Mouse (Mus musculus) brain, embryonic 18.5 days (tissue): ENCODE measurements at regions not wholly inside any gene's neighbourhood (a gene's known extent, or its start where the extent isn't known, plus 50 kb on each side); places are given as distances from the start of the nearest gene placed in this dataset.

Source experiments
- DNase-seq: peaks from one replicate; pipeline ENCODE4 v3.0.0-alpha.2; 2012; ENCODE audit warnings: low read depth, low spot score

GRCm38 (mm10) chr4:95184180-95184579 is 132.2 kb upstream of the Jun start:
- no peak for DNase-seq

DNA sequence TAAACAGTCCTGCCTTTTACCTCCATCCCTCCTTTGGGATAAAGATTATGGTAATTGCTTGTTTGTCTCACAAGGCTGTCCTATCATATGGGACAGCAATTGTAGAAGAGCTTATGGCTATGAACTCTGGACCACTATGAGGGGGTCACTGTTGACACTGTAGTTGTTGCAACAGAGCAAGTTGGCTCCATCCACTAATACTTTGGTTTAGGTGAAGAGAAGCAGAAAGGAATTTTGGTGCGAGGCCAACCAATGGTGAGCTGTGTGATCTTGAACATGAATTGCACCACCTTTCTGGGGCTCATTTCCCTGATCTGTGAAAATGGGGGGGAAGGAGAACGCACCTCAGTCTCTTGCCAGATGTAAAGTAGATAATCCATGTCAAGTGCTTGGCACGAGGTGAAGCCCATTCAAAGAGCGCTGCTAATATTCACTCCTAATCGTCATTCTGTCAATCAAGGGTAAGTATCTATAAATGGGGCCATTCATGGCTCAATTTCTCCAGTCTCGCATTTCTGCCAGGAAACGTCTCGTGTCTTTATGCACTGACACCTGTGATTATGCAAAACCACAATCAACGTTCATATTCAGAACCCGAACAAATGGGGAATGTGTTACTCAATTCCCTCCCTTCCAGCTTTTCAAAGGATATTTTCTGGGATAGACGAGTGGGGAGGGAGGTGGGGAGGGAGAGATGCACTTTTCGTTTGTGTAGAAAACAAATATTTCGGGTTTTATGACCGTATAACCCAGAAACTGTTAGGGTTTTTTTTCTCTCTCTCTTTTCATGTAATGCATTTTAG is 133.3 kb upstream of the Jun start:
- peak; percentile 52 for DNase-seq

GRCm38 (mm10) chr4:95185916-95186200 is 133.8 kb upstream of the Jun start:
- no peak for DNase-seq

GRCm38 (mm10) chr4:95188107-95188506 is 136.1 kb upstream of the Jun start:
- no peak for DNase-seq

GRCm38 (mm10) chr4:95191654-95192406 is 139.8 kb upstream of the Jun start:
- no peak for DNase-seq

GRCm38 (mm10) chr4:95192562-95192961 is 140.5 kb upstream of the Jun start:
- DNase-seq, result no peak

DNA sequence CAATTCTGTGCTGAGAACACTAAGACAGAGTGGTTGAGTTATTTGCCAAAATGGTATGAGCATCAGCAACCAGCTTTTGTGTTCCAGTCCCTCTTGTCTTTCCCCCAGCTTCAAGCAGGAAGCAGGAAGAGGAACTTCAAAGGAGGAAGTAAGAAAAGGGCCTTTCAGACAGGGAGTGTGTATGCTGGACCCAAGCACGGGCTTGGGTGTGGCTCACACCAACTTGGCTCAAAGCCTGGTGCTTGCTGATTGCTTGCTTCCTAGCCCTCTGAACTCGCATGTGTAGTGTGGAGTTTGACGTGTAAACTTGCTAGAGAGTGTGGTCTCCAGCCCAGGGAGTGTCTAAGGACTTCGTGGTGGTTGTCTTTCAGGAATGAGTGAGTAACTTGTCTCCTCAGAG is 141.0 kb upstream of the Jun start:
- DNase-seq, result no peak

DNA sequence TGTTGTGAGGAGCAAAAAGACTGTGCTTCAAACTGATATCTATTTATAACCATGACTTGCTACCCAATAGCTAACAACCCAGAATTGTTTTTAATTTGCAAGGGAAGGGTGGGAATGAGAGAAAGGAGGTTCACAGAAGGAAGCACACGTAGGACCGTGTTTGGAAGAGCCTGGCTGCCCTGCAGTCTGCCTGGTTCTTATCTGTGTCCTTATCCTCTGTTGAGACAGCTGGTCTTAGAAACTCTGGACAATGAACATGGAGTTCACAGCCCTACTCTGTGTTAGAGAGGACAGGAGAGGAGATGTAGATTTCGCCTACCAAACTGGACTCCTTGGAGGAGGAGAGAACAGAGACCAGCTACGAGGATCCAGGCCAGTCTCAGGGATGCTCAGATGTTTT is 141.5 kb upstream of the Jun start:
- DNase-seq, result no peak

- DNase-seq, result no peak
Measured at GRCm38 (mm10) chr4:95194621-95195455, 142.8 kb upstream of the Jun start.

- DNase-seq, result no peak
Measured at GRCm38 (mm10) chr4:95196106-95196505, 144.1 kb upstream of the Jun start.

GRCm38 (mm10) chr4:95197077-95197711 is 145.2 kb upstream of the Jun start:
- DNase-seq, result no peak

GRCm38 (mm10) chr4:95199394-95199793 is 147.4 kb upstream of the Jun start:
- DNase-seq, result no peak

DNA sequence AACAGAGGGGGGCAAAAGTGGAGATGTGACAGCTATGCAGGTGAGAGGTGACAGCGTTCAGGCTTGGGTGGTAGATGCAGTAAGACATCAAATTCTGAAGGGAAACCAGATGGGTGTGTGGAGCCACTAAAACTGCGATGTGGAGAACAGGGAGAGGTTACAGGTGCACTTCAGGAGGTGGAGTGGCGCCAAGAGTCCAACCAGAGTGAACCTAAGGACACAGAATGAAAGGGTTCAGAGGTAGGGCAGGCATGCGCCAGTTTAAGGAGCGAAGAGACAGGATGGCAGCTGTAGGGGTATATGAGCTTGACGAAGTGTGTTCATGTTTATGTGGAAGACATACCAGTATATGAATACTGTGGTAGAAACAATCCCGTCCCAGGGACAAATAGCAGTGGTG is 148.1 kb upstream of the Jun start:
- no peak for DNase-seq

- DNase-seq, result no peak
Measured at GRCm38 (mm10) chr4:95202478-95202877, 150.5 kb upstream of the Jun start.

DNA sequence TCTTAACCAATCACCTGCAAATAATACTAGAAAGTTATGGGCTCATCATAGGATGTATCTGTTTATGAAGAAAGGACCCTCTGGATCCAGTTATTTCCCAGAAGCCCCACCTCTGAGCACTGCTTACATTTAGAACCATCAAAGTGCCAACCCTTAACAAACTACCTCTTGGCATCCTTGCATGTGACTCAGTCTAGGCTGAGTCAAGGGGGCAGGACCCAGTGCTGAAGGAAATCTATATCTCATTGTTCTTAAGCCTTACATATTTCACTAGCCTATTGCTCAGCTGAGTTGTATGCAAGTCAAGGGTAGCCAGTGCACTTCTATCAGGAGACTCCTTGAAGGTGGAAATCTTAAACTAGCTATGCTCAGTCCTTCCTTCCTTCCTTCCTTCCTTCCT is 151.6 kb upstream of the Jun start:
- DNase-seq, result no peak

GRCm38 (mm10) chr4:95205372-95205771 is 153.3 kb upstream of the Jun start:
- DNase-seq, result no peak

DNA sequence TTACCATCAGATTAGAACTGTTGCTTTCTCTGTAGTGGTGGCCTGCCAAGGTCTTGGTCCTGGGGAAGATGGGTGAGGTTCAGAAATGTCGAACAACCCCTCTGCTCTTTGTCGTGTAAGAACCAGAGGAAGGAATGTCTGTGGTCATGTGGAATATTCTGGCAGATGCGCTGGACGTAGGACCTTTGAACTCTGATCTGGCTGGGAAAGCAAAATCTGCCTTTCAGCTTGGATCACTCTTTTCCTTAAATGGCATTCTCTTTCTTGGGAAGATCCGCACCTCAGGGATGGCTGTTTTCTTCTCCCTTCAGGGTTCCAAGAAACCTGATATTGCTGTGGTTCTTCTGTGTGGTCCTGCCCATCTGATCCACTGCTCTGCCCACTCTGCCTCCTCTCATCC is 155.8 kb upstream of the Jun start:
- DNase-seq, result no peak

DNA sequence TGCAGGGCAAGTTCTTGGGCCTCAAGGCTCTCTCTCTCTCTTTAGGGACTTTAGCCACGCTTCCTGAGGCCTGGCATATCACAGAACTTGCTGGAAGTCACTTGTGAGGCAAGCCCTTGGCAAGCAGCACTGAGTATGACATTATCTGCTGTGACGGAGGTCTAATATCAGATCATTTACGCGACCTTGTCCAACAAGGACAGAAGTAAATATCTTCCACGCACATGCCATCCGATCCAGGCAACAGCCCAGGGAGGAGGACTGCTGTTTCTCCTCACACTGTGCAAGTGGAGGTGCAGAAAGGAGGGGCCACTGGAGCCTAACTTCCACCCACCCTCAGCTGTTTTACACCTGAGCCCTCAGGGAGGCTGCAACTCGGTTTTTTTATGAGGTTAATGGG is 156.8 kb upstream of the Jun start:
- DNase-seq, result no peak

GRCm38 (mm10) chr4:95209322-95210119 is 157.5 kb upstream of the Jun start:
- DNase-seq, result no peak

DNA sequence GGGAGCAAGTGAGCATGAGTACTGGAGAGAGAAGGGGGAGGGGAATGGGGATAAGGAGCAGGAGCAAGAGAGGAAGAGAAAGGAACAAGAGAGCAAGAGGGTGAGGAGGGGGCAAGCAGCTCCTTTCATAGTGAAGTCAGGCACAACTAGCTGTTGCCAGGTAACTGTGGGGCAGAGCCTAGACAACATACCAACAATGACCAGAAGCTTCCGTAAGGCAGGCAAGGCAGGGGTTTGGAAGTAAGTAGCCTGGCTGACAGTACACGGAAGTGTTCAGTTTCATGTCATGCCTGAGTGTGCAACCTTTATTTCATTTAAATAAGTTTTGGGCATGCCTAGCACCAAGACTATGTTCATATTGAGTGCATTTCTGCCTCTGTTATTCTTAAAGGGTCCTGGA is 160.5 kb upstream of the Jun start:
- no peak for DNase-seq

DNA sequence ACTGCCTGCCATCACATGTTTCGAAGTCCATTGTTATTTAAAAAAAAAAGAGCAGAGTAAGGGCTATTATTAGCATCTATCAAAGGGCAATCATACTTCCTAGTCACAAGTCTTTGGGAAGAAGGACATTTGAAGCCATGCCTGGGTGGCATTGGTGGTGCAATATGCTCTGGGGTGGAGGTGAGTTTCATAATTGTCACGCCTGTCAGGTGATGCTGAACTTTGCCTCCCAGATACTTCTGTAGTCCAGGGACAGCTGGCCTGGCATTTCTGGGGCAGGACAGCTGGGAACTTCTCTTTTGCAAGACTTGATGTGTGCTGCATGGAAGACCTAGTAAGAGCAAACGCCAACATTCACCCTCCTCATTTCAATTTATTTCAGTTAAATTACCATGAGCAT is 161.0 kb upstream of the Jun start:
- DNase-seq, result no peak
